Mouse (Mus musculus) activated CD4-positive, CD25-positive, alpha-beta regulatory T cell, adult 4 months (primary cell): ENCODE results near the gene Gm4791. TPM values are rescaled to one million over a fixed set of nuclear protein-coding genes. Genes with fewer than 3 reads are reported as not detected.

ENCODE experiments used
- ATAC-seq: one replicate; pipeline ENCODE4 v1.8.0; 2017
- polyA plus RNA-seq, 2 experiments: library from polyadenylated mRNA; unstranded; fragments of 100-300 nt; shearing (Covaris generic); gene quantifications; one replicate each; pipeline ENCODE4 v1.2.1; 2017

Gm4791 gene
- not detected for polyA plus RNA-seq

GRCm38 (mm10) chr9:46998338-46998791 lies at the start of gene Gm4791:
Gene Gm4791 (plus strand): TSS chr9:46998741.
- ATAC-seq, result no peak

GRCm38 (mm10) chr9:46956286-46956685 lies 42.3 kb upstream of the Gm4791 start:
- no peak for ATAC-seq

GRCm38 (mm10) chr9:46957420-46957950 lies 41.1 kb upstream of the Gm4791 start:
- no peak for ATAC-seq

GRCm38 (mm10) chr9:46966028-46966427 lies 32.5 kb upstream of the Gm4791 start:
- ATAC-seq, result no peak

GRCm38 (mm10) chr9:46968970-46969369 lies 29.6 kb upstream of the Gm4791 start:
- no peak for ATAC-seq

GRCm38 (mm10) chr9:46969406-46969805 lies 29.1 kb upstream of the Gm4791 start:
- ATAC-seq, result no peak

GRCm38 (mm10) chr9:46978806-46979205 lies 19.7 kb upstream of the Gm4791 start:
- ATAC-seq, result no peak

- ATAC-seq, result no peak
These were observed 18.4 kb upstream of the Gm4791 start for GRCm38 (mm10) chr9:46980111-46980510.

- no peak for ATAC-seq
These were observed 15.1 kb upstream of the Gm4791 start for GRCm38 (mm10) chr9:46983471-46983870.

- no peak for ATAC-seq
These were observed 43.0 kb downstream of the Gm4791 start for GRCm38 (mm10) chr9:47041569-47041968.
